Mouse (Mus musculus) CH12.LX (cell line): ENCODE measurements at regions not wholly inside any gene's neighbourhood (a gene's known extent, or its start where the extent isn't known, plus 50 kb on each side); places are given as distances from the start of the nearest gene placed in this dataset.

ENCODE experiments used
- CTCF ChIP-seq, 2 experiments: IDR thresholded peaks in 1 of 2; conservative IDR thresholded peaks in 1 of 2; 2 replicates each; pipeline ENCODE4 v1.5.1; 2011 to 2012; ENCODE audit warnings: low read depth in 2 of 2, low read length in 2 of 2, improper control_type of control experiment in 1 of 2, inconsistent platforms in 1 of 2, mild to moderate bottlenecking in 1 of 2, moderate library complexity in 1 of 2
- POLR2A ChIP-seq: IDR thresholded peaks from 2 replicates; pipeline ENCODE4 v1.6.1; 2011; ENCODE audit warnings: low read depth, mild to moderate bottlenecking, improper control_type of control experiment, low read length
- SMC3 ChIP-seq: IDR thresholded peaks from 2 replicates; pipeline ENCODE4 v1.6.1; 2011; ENCODE audit warnings: low read depth, low read length, improper control_type of control experiment
- TBP ChIP-seq: conservative IDR thresholded peaks from 2 replicates; pipeline ENCODE4 v1.6.1; 2011; ENCODE audit warnings: low read depth, low read length, improper control_type of control experiment
- USF2 ChIP-seq: conservative IDR thresholded peaks from 2 replicates; pipeline ENCODE4 v1.6.1; 2011; ENCODE audit warnings: low read depth, low read length, improper control_type of control experiment

- TF ChIP-seq SMC3: no peak
- TF ChIP-seq USF2: no peak
- TF ChIP-seq CTCF (conservative IDR thresholded peaks at IDR 0.05 in 1 of 2, IDR thresholded peaks at IDR 0.05 in 1 of 2; ENCODE audit: low read depth in 2 of 2, low read length in 2 of 2): no peak
- no peak for TF ChIP-seq TBP
- TF ChIP-seq POLR2A: no peak
These were observed 86.7 kb upstream of the Egln3 start for GRCm38 (mm10) chr12:54290311-54290710.
